Mouse (Mus musculus) ES-Bruce4 (cell line): ENCODE data around the gene Ifi35. TPM values are rescaled to one million over a fixed set of nuclear protein-coding genes. Genes with fewer than 3 reads are reported as not detected.
"Not testable (repeated sequence)": the region's sequence is repeated elsewhere in the genome, so short reads cannot be mapped to it uniquely, and the experiment has no call there.

Experiments used
- H3K27ac ChIP-seq: 2 replicates; pipeline ENCODE4 v1.5.1; 2012; ENCODE audit warnings: low read length, inconsistent platforms; ENCODE audit not compliant: insufficient read depth
- H3K27me3 ChIP-seq: 2 replicates; pipeline ENCODE4 v1.6.1; 2012; ENCODE audit warnings: mild to moderate bottlenecking, low read length, inconsistent platforms; ENCODE audit not compliant: control insufficient read depth, poor library complexity, insufficient read depth, severe bottlenecking
- H3K36me3 ChIP-seq: 2 replicates; pipeline ENCODE4 v1.6.1; 2012; ENCODE audit warnings: inconsistent platforms, mild to moderate bottlenecking, low read length, moderate library complexity; ENCODE audit not compliant: control insufficient read depth, poor library complexity, insufficient read depth, severe bottlenecking
- H3K4me1 ChIP-seq: one replicate; pipeline ENCODE4 v1.8.1; 2011; ENCODE audit warnings: low read length; ENCODE audit not compliant: control insufficient read depth, insufficient read depth
- H3K4me3 ChIP-seq: 2 replicates; pipeline ENCODE4 v1.5.1; 2011; ENCODE audit warnings: low read depth, mild to moderate bottlenecking, low read length
- H3K9ac ChIP-seq: 2 replicates; pipeline ENCODE4 v1.6.1; 2012; ENCODE audit warnings: low read depth, mild to moderate bottlenecking, inconsistent platforms; ENCODE audit not compliant: poor library complexity, severe bottlenecking
- H3K9me3 ChIP-seq: replicated peaks from 2 replicates; pipeline ENCODE4 v1.6.1; 2012; ENCODE audit warnings: mild to moderate bottlenecking, low read length, inconsistent platforms; ENCODE audit not compliant: control insufficient read depth, poor library complexity, insufficient read depth, severe bottlenecking
- CTCF ChIP-seq: IDR thresholded peaks from one replicate; pipeline ENCODE4 v1.8.1; 2011; ENCODE audit warnings: low read depth, low read length
- EP300 ChIP-seq: IDR thresholded peaks from 2 replicates; pipeline ENCODE4 v1.6.1; 2011; ENCODE audit warnings: low read depth, low read length; ENCODE audit not compliant: insufficient read depth
- POLR2A ChIP-seq: IDR thresholded peaks from one replicate; pipeline ENCODE4 v1.8.1; 2011; ENCODE audit warnings: low read length; ENCODE audit not compliant: insufficient read depth
- polyA plus RNA-seq: library from polyadenylated mRNA; stranded (reverse); fragments of >200 nt; gene quantifications from 2 replicates; pipeline ENCODE4 v1.2.4, GENCODE M21; 2011; ENCODE audit warnings: low read depth; ENCODE audit not compliant: missing spikeins, insufficient read depth, insufficient read length

Ifi35 gene
- polyA plus RNA-seq, 1 experiment: 6.7 TPM

GRCm38 (mm10) chr11:101435831-101436230 lies 12.4 kb upstream of the Ifi35 start:
- TF ChIP-seq POLR2A (no peak), EP300 (no peak), CTCF (no peak)
- Histone ChIP-seq H3K36me3 (0 out of 2 replicates have a peak, but pooled peaks cover 2% of the 10 kb centered on the region), H3K9ac (no peak overlapping the region), H3K4me1 (peaks cover 3% of the 10 kb centered on the region), H3K9me3 (no peaks in the 10 kb centered on the region), H3K4me3 (no peak overlapping the region), H3K27me3 (no peaks in the 10 kb centered on the region), H3K27ac (no peak overlapping the region)

GRCm38 (mm10) chr11:101436916-101437315 lies 11.3 kb upstream of the Ifi35 start:
- H3K27ac ChIP-seq: no peak overlapping the region
- no peak overlapping the region for H3K4me3 ChIP-seq
- 0 out of 2 replicates have a peak, but pooled peaks cover 2% of the 10 kb centered on the region for H3K36me3 ChIP-seq
- H3K4me1 ChIP-seq: peaks cover 3% of the 10 kb centered on the region
- TF ChIP-seq EP300 (no peak), POLR2A (no peak), CTCF (no peak)
- H3K9me3 ChIP-seq: no peaks in the 10 kb centered on the region
- no peak overlapping the region for H3K9ac ChIP-seq
- H3K27me3 ChIP-seq: no peaks in the 10 kb centered on the region

- not testable (repeated sequence) for H3K4me1 ChIP-seq, H3K27ac ChIP-seq, H3K27me3 ChIP-seq, H3K4me3 ChIP-seq, H3K9ac ChIP-seq, H3K36me3 ChIP-seq, H3K9me3 ChIP-seq
These were observed 10.2 kb upstream of the Ifi35 start for GRCm38 (mm10) chr11:101438006-101438405.

GRCm38 (mm10) chr11:101441450-101442126 lies 6.6 kb upstream of the Ifi35 start:
- H3K27ac ChIP-seq, H3K9ac ChIP-seq: not testable (repeated sequence)

GRCm38 (mm10) chr11:101442127-101442693 lies 6.0 kb upstream of the Ifi35 start, which contains the start of gene Rpl27:
Gene Rpl27, plus strand, starts transcription at chr11:101442298.
- Histone ChIP-seq H3K9ac (peak within 1 kb of the TSS; percentile 92), H3K9me3 (no peaks in the 10 kb centered on the region), H3K36me3 (peaks cover 29% of the 10 kb centered on the region), H3K4me3 (peak within 1 kb of the TSS; percentile 99), H3K27me3 (no peaks in the 10 kb centered on the region), H3K4me1 (no peaks in the 10 kb centered on the region), H3K27ac (peak within 1 kb of the TSS; percentile 36)
- TF ChIP-seq CTCF: peak; percentile 63
- TF ChIP-seq POLR2A: peak; percentile 42
- TF ChIP-seq EP300: peak; percentile 60; the same call in 1 of the 2 replicates

More at GRCm38 (mm10) chr11:101441450-101442126, 6.6 kb upstream of the Ifi35 start:
- not testable (repeated sequence) for H3K27me3 ChIP-seq, H3K9me3 ChIP-seq, H3K4me1 ChIP-seq
- Histone ChIP-seq H3K4me3 (peak overlapping the region; percentile 40), H3K36me3 (peaks cover 29% of the 10 kb centered on the region)

- Histone ChIP-seq H3K4me3 (peak overlapping the region; percentile 99), H3K9me3 (no peaks in the 10 kb centered on the region), H3K4me1 (no peaks in the 10 kb centered on the region), H3K36me3 (peaks cover 29% of the 10 kb centered on the region), H3K27me3 (no peaks in the 10 kb centered on the region), H3K9ac (peak overlapping the region; percentile 92), H3K27ac (peak overlapping the region; percentile 36)
- TF ChIP-seq CTCF (no peak), POLR2A (no peak), EP300 (no peak)
These were observed 5.4 kb upstream of the Ifi35 start for GRCm38 (mm10) chr11:101442760-101443159.
